Mouse (Mus musculus) cerebellum, adult (tissue): Measurements from ENCODE around the gene Cpt1c.
"Not testable (repeated sequence)": the region's sequence is repeated elsewhere in the genome, so short reads cannot be mapped to it uniquely, and the experiment has no call there.

Experiments
- ATAC-seq: cut with Nextera tagmentation; 2 replicates; pipeline ENCODE4 v1.9.2; 2017; ENCODE audit warnings: mild to moderate bottlenecking, moderate library complexity, mixed read lengths; ENCODE audit not compliant: insufficient number of reproducible peaks, low FRiP score, low TSS enrichment

Cpt1c gene

GRCm38 (mm10) chr7:44974383-44975116 lies at the start of gene Cpt1c:
Gene Cpt1c, minus strand, starts transcription at chr7:44974851.
- ATAC-seq, result peak; percentile 36; the same call in 1 of the 2 replicates

- ATAC-seq, result not testable (repeated sequence)
These were observed 49.1 kb upstream of the Cpt1c start for GRCm38 (mm10) chr7:45023711-45024110.

DNA sequence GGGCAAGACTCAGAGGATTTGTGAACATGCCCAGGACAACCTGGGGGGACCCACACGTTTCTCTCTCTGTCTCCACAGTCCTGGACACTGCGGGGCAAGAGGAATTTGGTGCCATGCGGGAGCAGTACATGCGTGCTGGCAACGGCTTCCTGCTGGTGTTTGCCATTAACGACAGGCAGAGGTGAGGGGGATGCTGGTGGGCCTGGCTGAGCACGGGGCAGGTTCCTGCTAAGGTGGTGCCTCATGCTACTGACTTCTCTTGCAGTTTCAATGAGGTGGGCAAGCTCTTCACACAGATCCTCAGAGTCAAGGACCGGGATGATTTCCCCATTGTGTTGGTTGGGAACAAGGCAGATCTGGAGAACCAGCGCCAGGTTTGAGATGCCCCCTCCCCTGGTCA lies 45.6 kb upstream of the Cpt1c start:
- no peak for ATAC-seq

GRCm38 (mm10) chr7:45019031-45019571 lies 44.5 kb upstream of the Cpt1c start:
- ATAC-seq, result no peak

DNA sequence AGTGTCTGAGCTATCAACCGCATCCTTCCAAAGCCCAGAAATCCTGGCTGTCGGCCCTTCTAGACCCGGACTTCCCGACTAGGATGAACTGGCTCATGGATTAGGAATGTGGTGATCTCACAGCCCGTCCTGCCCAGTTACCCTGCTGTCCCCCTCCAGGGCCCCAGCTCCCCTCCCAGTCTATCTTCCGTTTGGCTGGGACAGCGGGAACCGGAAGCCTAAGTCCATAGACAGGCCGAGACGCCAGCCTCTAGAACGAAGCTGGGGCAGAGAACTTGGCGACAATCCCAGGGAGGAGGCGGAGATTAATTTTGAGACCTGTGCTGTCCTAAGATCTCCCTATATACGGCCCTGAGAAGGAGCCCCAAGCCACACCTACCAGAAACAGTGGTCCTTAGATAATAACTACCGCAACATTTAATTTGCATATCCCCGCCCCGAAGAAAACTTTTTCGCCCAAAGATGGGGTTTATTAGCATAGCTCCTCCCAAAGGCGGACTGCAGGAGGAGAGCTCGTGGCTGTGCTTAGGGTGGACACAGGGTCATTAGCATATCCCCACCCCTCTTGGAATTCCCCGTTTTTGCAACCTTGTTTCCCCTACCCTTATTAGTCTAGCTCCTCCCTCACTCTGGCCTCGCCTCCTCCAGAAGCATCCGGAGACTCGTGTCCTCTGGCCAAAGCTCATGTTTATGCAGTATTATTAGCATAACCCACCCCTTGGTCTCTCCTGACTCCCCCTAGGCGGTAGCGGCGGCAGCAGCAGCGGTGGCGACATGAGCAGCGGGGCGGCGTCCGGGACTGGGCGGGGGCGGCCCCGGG lies 42.8 kb upstream of the Cpt1c start, which contains the start of gene Rras:
Gene Rras, plus strand, starts transcription at position 720 of the 820 bp plus-strand sequence.
- peak; percentile 63 for ATAC-seq

GRCm38 (mm10) chr7:45016761-45017160 lies 42.1 kb upstream of the Cpt1c start:
- no peak for ATAC-seq

DNA sequence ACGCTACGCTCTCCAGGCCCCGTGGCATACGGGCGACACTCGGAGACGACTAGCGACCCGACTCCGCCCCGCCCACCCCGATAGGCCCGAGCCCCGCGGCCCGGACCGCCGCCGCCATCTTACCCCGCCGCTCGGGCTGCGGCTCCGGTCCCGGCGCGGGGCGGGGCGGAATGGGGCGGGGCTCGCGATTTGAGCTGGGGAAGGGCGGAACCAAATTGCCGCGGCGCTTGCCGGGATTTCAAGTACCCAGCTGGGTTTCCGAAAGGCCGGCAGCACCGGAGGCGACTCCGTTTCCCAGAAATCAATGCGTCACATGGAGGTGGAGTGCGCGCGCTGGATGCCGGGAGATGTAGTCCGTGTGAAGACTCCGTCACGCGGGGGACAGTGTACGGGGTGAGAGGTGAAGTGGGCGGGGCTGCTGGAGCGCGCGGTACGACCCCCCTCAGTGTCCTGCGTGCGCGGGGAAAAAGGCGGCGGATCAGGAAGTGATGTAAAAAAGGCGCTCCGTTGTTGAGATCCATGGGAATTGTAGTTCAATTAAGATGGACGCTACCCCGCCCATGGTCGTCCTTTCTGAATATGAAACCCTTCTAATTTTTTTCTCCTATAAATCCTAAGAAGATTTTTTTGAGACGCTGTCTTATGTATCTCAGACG lies 41.4 kb upstream of the Cpt1c start, which contains the start of gene Scaf1:
Gene Scaf1, minus strand, starts transcription at position 407 of the 656 bp plus-strand sequence.
- peak; percentile 70 for ATAC-seq

GRCm38 (mm10) chr7:45015344-45015956 lies 40.8 kb upstream of the Cpt1c start:
- peak; percentile 21; the same call in 1 of the 2 replicates for ATAC-seq

GRCm38 (mm10) chr7:45014096-45014451 lies 39.4 kb upstream of the Cpt1c start:
- ATAC-seq, result no peak

DNA sequence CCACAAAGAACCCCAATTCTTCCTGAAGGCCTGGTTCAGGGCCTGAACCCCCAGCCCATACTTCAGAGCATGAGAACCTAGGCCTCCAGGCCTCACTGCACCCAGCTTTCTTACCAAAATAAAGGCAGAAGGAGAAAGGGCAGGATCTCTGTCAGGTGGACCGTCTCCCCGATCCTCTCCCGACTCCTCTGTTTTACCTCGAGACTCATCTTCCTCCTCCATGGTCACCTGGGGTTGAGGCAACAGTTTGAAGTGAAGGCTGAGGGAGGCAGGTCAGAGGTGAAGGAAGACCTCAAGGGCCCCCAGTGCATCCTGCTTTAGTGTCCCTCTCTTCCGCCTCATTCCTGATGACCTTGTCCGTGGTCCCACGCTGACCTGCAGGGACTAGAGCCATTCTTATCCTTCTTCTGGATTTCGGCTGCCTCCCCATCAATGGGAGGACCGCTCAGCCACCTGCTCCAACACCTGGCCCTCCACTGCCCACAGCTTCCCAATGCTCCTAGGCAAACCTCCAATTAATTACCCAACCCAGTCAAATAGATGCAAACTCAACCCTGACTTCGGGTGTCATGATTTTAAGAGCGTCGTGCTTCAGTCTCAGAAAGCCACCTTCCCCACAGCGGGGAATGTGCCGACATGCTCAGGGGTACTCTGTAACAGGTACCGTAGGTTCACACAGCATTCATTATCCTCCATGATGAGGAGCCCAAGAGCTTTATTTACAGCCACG lies 38.9 kb upstream of the Cpt1c start:
- no peak for ATAC-seq

DNA sequence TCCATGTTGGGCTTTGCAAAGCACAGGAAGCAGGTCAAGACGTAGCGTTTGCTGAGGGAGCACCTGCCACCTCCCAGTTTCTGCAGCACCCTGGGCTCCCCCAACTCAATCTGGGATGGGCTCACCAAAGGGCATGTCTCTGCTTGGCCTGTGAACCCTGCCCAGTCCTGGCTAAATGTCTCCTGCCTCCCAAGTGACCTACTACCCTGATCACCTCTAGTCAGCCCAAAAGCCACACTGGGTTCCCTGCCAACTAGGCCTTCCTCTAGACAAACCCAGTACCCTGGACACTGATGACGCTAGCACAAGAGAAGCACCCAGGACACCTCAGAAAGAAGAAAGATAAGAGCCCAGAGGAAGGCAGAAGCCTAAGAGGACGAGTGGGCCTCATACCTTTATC lies 38.2 kb upstream of the Cpt1c start:
- ATAC-seq, result no peak

- no peak for ATAC-seq
These were observed 37.4 kb upstream of the Cpt1c start for GRCm38 (mm10) chr7:45012011-45012410.

GRCm38 (mm10) chr7:45008411-45008810 lies 33.8 kb upstream of the Cpt1c start:
- no peak for ATAC-seq

DNA sequence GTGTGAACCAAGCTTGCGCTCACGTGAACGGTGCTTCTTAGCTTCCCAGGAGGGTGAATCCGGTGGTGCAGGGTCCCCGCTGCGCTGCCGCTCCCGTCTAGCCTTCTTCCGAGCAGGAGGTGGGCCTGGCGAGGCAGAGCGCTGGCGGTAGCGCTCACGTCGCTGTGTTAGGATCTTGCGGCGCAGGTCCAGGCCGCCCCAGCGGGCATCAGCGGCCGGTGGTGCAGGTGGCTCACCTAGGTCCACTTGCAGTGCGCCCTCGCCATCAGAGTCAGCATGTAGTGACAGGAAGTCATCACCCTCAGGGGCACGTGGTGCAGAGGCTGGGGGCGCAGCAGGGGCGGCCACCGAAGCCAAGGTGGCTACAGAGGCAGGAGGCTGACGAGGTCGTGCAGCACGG lies 33.2 kb upstream of the Cpt1c start:
- no peak for ATAC-seq

DNA sequence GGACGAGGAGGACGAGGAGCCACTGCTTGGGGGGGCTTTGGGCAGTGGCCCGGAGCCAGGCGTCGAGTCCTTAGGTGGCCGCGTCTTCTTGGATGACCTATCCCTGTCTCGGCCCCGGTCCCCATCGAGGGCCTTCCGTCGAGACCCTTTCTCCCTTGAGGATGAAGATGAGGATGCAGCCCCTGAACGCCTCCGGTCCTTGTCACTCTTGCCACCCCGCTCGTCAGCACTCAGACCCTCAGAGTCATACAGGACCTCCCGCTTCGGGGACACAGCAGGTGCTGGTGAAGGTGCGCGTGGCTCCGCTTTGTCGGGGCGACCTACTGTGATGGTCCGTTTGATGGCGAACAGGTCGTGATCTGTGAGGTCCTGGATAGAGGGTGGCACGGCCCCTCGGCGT lies 32.5 kb upstream of the Cpt1c start:
- ATAC-seq, result no peak

- no peak for ATAC-seq
These were observed 31.9 kb upstream of the Cpt1c start for GRCm38 (mm10) chr7:45006503-45006902.

- no peak for ATAC-seq
These were observed 30.8 kb upstream of the Cpt1c start for GRCm38 (mm10) chr7:45005321-45005992.

DNA sequence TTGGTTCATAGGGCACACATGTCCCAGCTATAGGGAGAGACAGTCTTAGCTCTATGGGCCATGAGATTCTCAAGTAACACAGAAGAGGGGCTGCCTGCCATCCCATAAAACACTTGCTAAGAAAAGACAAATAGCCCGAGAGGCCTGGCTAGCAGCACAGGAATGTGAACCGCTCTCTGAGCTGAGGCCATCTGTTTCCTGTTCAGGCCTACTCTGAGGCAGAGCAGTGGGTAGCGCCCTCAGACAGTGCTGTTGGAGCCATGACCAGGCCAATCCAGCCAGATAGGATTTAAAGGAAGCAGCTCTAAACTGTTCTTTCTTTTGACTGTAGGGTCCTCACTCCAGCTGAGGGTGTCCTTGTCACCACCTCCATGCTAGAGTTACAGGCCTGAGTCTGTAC lies 29.9 kb upstream of the Cpt1c start:
- ATAC-seq, result no peak

DNA sequence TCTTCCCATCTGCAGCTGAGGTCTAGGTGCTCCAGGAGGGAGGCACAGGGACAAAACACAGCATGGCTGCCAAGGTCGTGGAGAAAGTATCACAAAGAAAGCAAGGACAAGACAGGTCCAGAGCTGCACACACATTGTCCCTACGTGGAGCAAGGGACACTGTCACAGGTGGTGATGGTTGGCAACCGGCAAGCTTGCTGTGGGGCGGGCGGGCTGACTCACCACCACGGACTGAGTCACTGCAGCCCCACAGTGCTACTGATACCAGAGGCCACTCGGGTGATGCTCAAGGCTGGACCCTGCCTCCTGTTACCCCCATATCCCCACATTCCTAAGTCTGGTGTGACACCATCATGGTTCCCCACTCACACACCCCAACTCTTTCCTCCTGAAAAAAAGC lies 27.8 kb upstream of the Cpt1c start:
- ATAC-seq, result no peak
